Mouse (Mus musculus): ENCODE measurements around the gene Pbxip1. TPM values are rescaled to one million over a fixed set of nuclear protein-coding genes. Genes with fewer than 3 reads are reported as not detected.
A peak's percentile ranks its signal among the peaks of the same experiment; 100 is the strongest.

The Pbxip1 gene
- polyA plus RNA-seq, 1 experiment: 36.5 TPM

GRCm38 (mm10) chr3:89409701-89410100, 26.8 kb upstream of the Pbxip1 start:
- Histone ChIP-seq H3K27ac (ENCODE audit: insufficient read depth, low read depth, low read length) (no peak overlapping the region), H3K36me3 (ENCODE audit: control insufficient read depth, insufficient read depth, low read length) (peaks cover 29% of the 10 kb centered on the region), H3K4me1 (ENCODE audit: control insufficient read depth, insufficient read depth, insufficient read length, low read length) (peaks cover 2% of the 10 kb centered on the region; the same call in 1 of the 2 replicates), H3K27me3 (ENCODE audit: control insufficient read depth, insufficient read depth, low read length) (no peaks in the 10 kb centered on the region), H3K4me3 (ENCODE audit: low read depth, low read length) (no peak overlapping the region)
- TF ChIP-seq POLR2A (IDR thresholded peaks at IDR 0.05; ENCODE audit: low read depth, low read length): no peak
- no peak for TF ChIP-seq CTCF (IDR thresholded peaks at IDR 0.05; ENCODE audit: extremely low read depth, insufficient read length, insufficient replicate concordance, low read depth, low read length)
- 91% methylated on average over 3 of the region's 3 CpGs for WGBS

- 47% methylated on average over 10 of the region's 10 CpGs for WGBS
- 0 out of 2 replicates have a peak overlapping the region, but pooled peaks have one; percentile 35 for H3K27ac ChIP-seq (ENCODE audit: insufficient read depth, low read depth, low read length)
- TF ChIP-seq POLR2A (IDR thresholded peaks at IDR 0.05; ENCODE audit: low read depth, low read length) (no peak), CTCF (IDR thresholded peaks at IDR 0.05; ENCODE audit: extremely low read depth, insufficient read length, insufficient replicate concordance, low read depth, low read length) (no peak)
- peaks cover 21% of the 10 kb centered on the region for H3K36me3 ChIP-seq (ENCODE audit: control insufficient read depth, insufficient read depth, low read length)
- H3K4me3 ChIP-seq (ENCODE audit: low read depth, low read length): peak overlapping the region; percentile 59
- H3K27me3 ChIP-seq (ENCODE audit: control insufficient read depth, insufficient read depth, low read length): no peaks in the 10 kb centered on the region
- peaks cover 2% of the 10 kb centered on the region; the same call in 1 of the 2 replicates for H3K4me1 ChIP-seq (ENCODE audit: control insufficient read depth, insufficient read depth, insufficient read length, low read length)
Measured at GRCm38 (mm10) chr3:89410864-89411263, 25.6 kb upstream of the Pbxip1 start.

- no peak for TF ChIP-seq POLR2A (IDR thresholded peaks at IDR 0.05; ENCODE audit: low read depth, low read length)
- TF ChIP-seq CTCF (IDR thresholded peaks at IDR 0.05; ENCODE audit: extremely low read depth, insufficient read length, insufficient replicate concordance, low read depth, low read length): no peak
- Histone ChIP-seq H3K36me3 (ENCODE audit: control insufficient read depth, insufficient read depth, low read length) (peaks cover 19% of the 10 kb centered on the region), H3K27ac (ENCODE audit: insufficient read depth, low read depth, low read length) (peak within 1 kb of the TSS; percentile 35), H3K4me1 (ENCODE audit: control insufficient read depth, insufficient read depth, insufficient read length, low read length) (peaks cover 2% of the 10 kb centered on the region; the same call in 1 of the 2 replicates), H3K27me3 (ENCODE audit: control insufficient read depth, insufficient read depth, low read length) (no peaks in the 10 kb centered on the region), H3K4me3 (ENCODE audit: low read depth, low read length) (peak within 1 kb of the TSS; percentile 59)
- 3% methylated on average over 28 of the region's 28 CpGs for WGBS
Measured at GRCm38 (mm10) chr3:89411490-89412393, 24.8 kb upstream of the Pbxip1 start, which contains the start of gene Flad1. Gene Flad1 (minus strand): TSS chr3:89411870.

GRCm38 (mm10) chr3:89416158-89416557, 20.3 kb upstream of the Pbxip1 start:
- Histone ChIP-seq H3K27me3 (ENCODE audit: control insufficient read depth, insufficient read depth, low read length) (no peaks in the 10 kb centered on the region), H3K4me3 (ENCODE audit: low read depth, low read length) (no peak overlapping the region), H3K27ac (ENCODE audit: insufficient read depth, low read depth, low read length) (no peak overlapping the region), H3K4me1 (ENCODE audit: control insufficient read depth, insufficient read depth, insufficient read length, low read length) (peaks cover 4% of the 10 kb centered on the region), H3K36me3 (ENCODE audit: control insufficient read depth, insufficient read depth, low read length) (no peaks in the 10 kb centered on the region)
- WGBS: 94% methylated on average over 8 of the region's 8 CpGs
- TF ChIP-seq POLR2A (IDR thresholded peaks at IDR 0.05; ENCODE audit: low read depth, low read length): no peak
- TF ChIP-seq CTCF (IDR thresholded peaks at IDR 0.05; ENCODE audit: extremely low read depth, insufficient read length, insufficient replicate concordance, low read depth, low read length): no peak

- no peak for TF ChIP-seq POLR2A (IDR thresholded peaks at IDR 0.05; ENCODE audit: low read depth, low read length)
- Histone ChIP-seq H3K27me3 (ENCODE audit: control insufficient read depth, insufficient read depth, low read length) (no peaks in the 10 kb centered on the region), H3K4me1 (ENCODE audit: control insufficient read depth, insufficient read depth, insufficient read length, low read length) (peaks cover 4% of the 10 kb centered on the region), H3K36me3 (ENCODE audit: control insufficient read depth, insufficient read depth, low read length) (no peaks in the 10 kb centered on the region), H3K4me3 (ENCODE audit: low read depth, low read length) (no peak overlapping the region), H3K27ac (ENCODE audit: insufficient read depth, low read depth, low read length) (no peak overlapping the region)
- 18% methylated on average over 2 of the region's 2 CpGs for WGBS
Measured at GRCm38 (mm10) chr3:89417131-89417530, 19.4 kb upstream of the Pbxip1 start.

- Histone ChIP-seq H3K4me3 (ENCODE audit: low read depth, low read length) (peak overlapping the region; percentile 71), H3K36me3 (ENCODE audit: control insufficient read depth, insufficient read depth, low read length) (no peaks in the 10 kb centered on the region), H3K27me3 (ENCODE audit: control insufficient read depth, insufficient read depth, low read length) (no peaks in the 10 kb centered on the region), H3K27ac (ENCODE audit: insufficient read depth, low read depth, low read length) (no peak overlapping the region), H3K4me1 (ENCODE audit: control insufficient read depth, insufficient read depth, insufficient read length, low read length) (peaks cover 4% of the 10 kb centered on the region)
- under 1% methylated on average over 20 of the region's 20 CpGs for WGBS
- TF ChIP-seq CTCF (IDR thresholded peaks at IDR 0.05; ENCODE audit: extremely low read depth, insufficient read length, insufficient replicate concordance, low read depth, low read length): no peak
- TF ChIP-seq POLR2A (IDR thresholded peaks at IDR 0.05; ENCODE audit: low read depth, low read length): no peak
Measured at GRCm38 (mm10) chr3:89417840-89418169, 18.7 kb upstream of the Pbxip1 start.

- peak within 1 kb of the TSS; percentile 72 for H3K4me3 ChIP-seq (ENCODE audit: low read depth, low read length)
- peak within 1 kb of the TSS; percentile 92 for H3K27ac ChIP-seq (ENCODE audit: insufficient read depth, low read depth, low read length)
- peaks cover 4% of the 10 kb centered on the region for H3K4me1 ChIP-seq (ENCODE audit: control insufficient read depth, insufficient read depth, insufficient read length, low read length)
- WGBS: 1% methylated on average over 39 of the region's 39 CpGs
- H3K36me3 ChIP-seq (ENCODE audit: control insufficient read depth, insufficient read depth, low read length): peaks cover 2% of the 10 kb centered on the region; the same call in 1 of the 2 replicates
- 0 out of 2 replicates have a peak, but pooled peaks have one; percentile 29 for TF ChIP-seq POLR2A (IDR thresholded peaks at IDR 0.05; ENCODE audit: low read depth, low read length)
- no peak for TF ChIP-seq CTCF (IDR thresholded peaks at IDR 0.05; ENCODE audit: extremely low read depth, insufficient read length, insufficient replicate concordance, low read depth, low read length)
- no peaks in the 10 kb centered on the region for H3K27me3 ChIP-seq (ENCODE audit: control insufficient read depth, insufficient read depth, low read length)
Measured at GRCm38 (mm10) chr3:89418170-89418860, 18.2 kb upstream of the Pbxip1 start, which contains the start of the genes Cks1b and Shc1. Gene Cks1b (minus strand): TSS chr3:89418383. Gene Shc1 (plus strand): TSS chr3:89418443.
